9 mouse cellular contexts compared by ENCODE assay signal in the genomic region with DNA sequence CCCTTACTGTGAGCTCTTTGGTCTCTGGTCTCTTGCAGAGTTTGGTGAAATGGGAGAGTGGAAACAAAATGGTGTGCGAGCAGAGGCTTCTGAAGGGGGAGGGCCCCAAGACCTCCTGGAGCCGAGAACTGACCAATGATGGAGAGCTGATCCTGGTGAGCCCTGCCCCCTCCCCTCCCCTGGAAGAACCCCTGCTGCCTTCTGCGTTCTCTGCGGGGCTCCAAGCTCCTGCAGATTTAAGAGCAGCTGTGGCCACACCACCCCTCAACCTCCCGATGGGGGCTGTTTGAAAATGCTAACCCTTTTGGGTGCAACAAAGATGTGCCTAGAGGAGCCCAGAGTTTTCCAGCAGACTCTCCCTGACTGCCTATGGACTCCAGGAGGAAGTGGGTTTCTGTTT. TPM values are rescaled to one million over a fixed set of nuclear protein-coding genes. Genes with fewer than 3 reads are reported as not detected.
DNase-seq lines count a peak whose midpoint lies in the region; ATAC-seq lines count a peak whose summit lies in the region.
"Had no signal": no experiment of that assay in that cellular context is flagged by ENCODE, and none has a peak within 500 bp of the region (broad histone marks: within the 10 kb centered on the region; RNA-seq: fewer than 3 reads in every experiment).

No protein-coding gene starts in this region.

- peak overlapping the region; percentile 62 for H3K9ac ChIP-seq in heart, embryonic 12.5 days
- peak overlapping the region; percentile 50 for H3K9ac ChIP-seq in embryonic facial prominence, embryonic 11.5 days (replicated peaks; ENCODE audit: low read length)
- peak overlapping the region; percentile 41 for H3K9ac ChIP-seq in intestine, embryonic 15.5 days
- H3K9ac ChIP-seq in midbrain, embryonic 13.5 days (replicated peaks), result peak overlapping the region; percentile 49

- intact Hi-C loops in heart, postnatal 14 days (cut with DNase I), result no loop called here

- H3K36me3 ChIP-seq in heart, embryonic 12.5 days, result no peaks in the 10 kb centered on the region
- H3K36me3 ChIP-seq in embryonic facial prominence, embryonic 11.5 days (replicated peaks; ENCODE audit: control insufficient read depth, insufficient read depth, low read depth, low read length), result no peaks in the 10 kb centered on the region
- H3K36me3 ChIP-seq in intestine, embryonic 15.5 days, result no peaks in the 10 kb centered on the region
- no peaks in the 10 kb centered on the region for H3K36me3 ChIP-seq in midbrain, embryonic 13.5 days

- H3K4me2 ChIP-seq in heart, embryonic 12.5 days, result peak overlapping the region; percentile 76
- H3K4me2 ChIP-seq in embryonic facial prominence, embryonic 11.5 days (ENCODE audit: low read depth, low read length), result peak overlapping the region; percentile 56
- H3K4me2 ChIP-seq in intestine, embryonic 15.5 days (replicated peaks), result peak overlapping the region; percentile 59
- peak overlapping the region; percentile 48 for H3K4me2 ChIP-seq in midbrain, embryonic 13.5 days (replicated peaks)

- H3K27ac ChIP-seq in heart, embryonic 12.5 days (ENCODE audit: poor library complexity, severe bottlenecking), result 0 out of 2 replicates have a peak overlapping the region, but pooled peaks have one; percentile 28
- H3K27ac ChIP-seq in embryonic facial prominence, embryonic 11.5 days (replicated peaks; ENCODE audit: low read depth, low read length), result peak overlapping the region; percentile 56; the same call in 1 of the 2 replicates
- peak overlapping the region; percentile 48; the same call in 1 of the 2 replicates for H3K27ac ChIP-seq in intestine, embryonic 15.5 days
- peak overlapping the region; percentile 65 for H3K27ac ChIP-seq in midbrain, embryonic 13.5 days

- ATAC-seq in heart, embryonic 12.5 days (ENCODE audit: insufficient number of reproducible peaks, low FRiP score), result peak; percentile 70; the same call in 1 of the 2 replicates
- no peak; the same call in 1 of the 2 replicates for ATAC-seq in embryonic facial prominence, embryonic 11.5 days (replicated peaks; ENCODE audit: insufficient number of reproducible peaks, low FRiP score, low TSS enrichment, low read depth)
- ATAC-seq in intestine, embryonic 15.5 days, result peak; percentile 72
- peak; percentile 59 for ATAC-seq in midbrain, embryonic 13.5 days

- H3K4me1 ChIP-seq in heart, embryonic 12.5 days (replicated peaks), result peaks cover 44% of the 10 kb centered on the region
- H3K4me1 ChIP-seq in embryonic facial prominence, embryonic 11.5 days (ENCODE audit: control insufficient read depth, insufficient read depth, low read length), result peaks cover 17% of the 10 kb centered on the region
- H3K4me1 ChIP-seq in intestine, embryonic 15.5 days (replicated peaks), result peaks cover 29% of the 10 kb centered on the region
- H3K4me1 ChIP-seq in midbrain, embryonic 13.5 days (replicated peaks), result peaks cover 58% of the 10 kb centered on the region

- DNase-seq in heart, postnatal 14 days, result no peak
- DNase-seq in embryonic facial prominence, embryonic 11.5 days (ENCODE audit: low spot score), result peak; percentile 62
- DNase-seq in urinary bladder, postnatal 4 days (ENCODE audit: low spot score in 2 of 2), result no peak
- no peak for DNase-seq in frontal cortex, adult 2 months (ENCODE audit: extremely low spot score in 1 of 2, low spot score in 1 of 2)
- DNase-seq in cerebellum, postnatal 36 days, result no peak

- peaks cover 45% of the 10 kb centered on the region for H3K27me3 ChIP-seq in heart, embryonic 12.5 days (replicated peaks)
- H3K27me3 ChIP-seq in embryonic facial prominence, embryonic 11.5 days (ENCODE audit: control insufficient read depth, insufficient read depth, low read length), result no peaks in the 10 kb centered on the region
- peaks cover 35% of the 10 kb centered on the region for H3K27me3 ChIP-seq in intestine, embryonic 15.5 days (replicated peaks)
- H3K27me3 ChIP-seq in midbrain, embryonic 13.5 days, result no peaks in the 10 kb centered on the region

- H3K9me3 ChIP-seq in heart, embryonic 12.5 days (replicated peaks), result no peaks in the 10 kb centered on the region
- H3K9me3 ChIP-seq in embryonic facial prominence, embryonic 11.5 days (replicated peaks; ENCODE audit: control insufficient read depth, low read length), result no peaks in the 10 kb centered on the region
- no peaks in the 10 kb centered on the region for H3K9me3 ChIP-seq in intestine, embryonic 15.5 days
- no peaks in the 10 kb centered on the region for H3K9me3 ChIP-seq in midbrain, embryonic 13.5 days

- peak overlapping the region; percentile 45 for H3K4me3 ChIP-seq in heart, embryonic 12.5 days
- peak overlapping the region; percentile 29 for H3K4me3 ChIP-seq in embryonic facial prominence, embryonic 11.5 days (ENCODE audit: low read depth, low read length)
- peak overlapping the region; percentile 25 for H3K4me3 ChIP-seq in intestine, embryonic 15.5 days (replicated peaks)
- H3K4me3 ChIP-seq in midbrain, embryonic 13.5 days (replicated peaks), result peak overlapping the region; percentile 16; the same call in 1 of the 2 replicates

- WGBS in heart, embryonic 12.5 days, result 0% methylated on average over 5 of the region's 5 CpGs
- 6% methylated on average over 5 of the region's 5 CpGs for WGBS in embryonic facial prominence, embryonic 11.5 days
- 17% methylated on average over 5 of the region's 5 CpGs for WGBS in intestine, embryonic 15.5 days
- 4% methylated on average over 5 of the region's 5 CpGs for WGBS in midbrain, embryonic 13.5 days

RNA-seq across cellular contexts. Expression of a gene that starts 4.0 kb away (rescaled TPM):
- polyA plus RNA-seq in heart, embryonic 12.5 days (2016; fragmentation: Nextera tagmentation; extraction: Ambion mirVana), result 7.3 and 8.0 TPM in 2 replicates
- under 1 TPM; 0.31 to 0.56 TPM for total RNA-seq in heart, postnatal 14 days (2021)
- polyA plus RNA-seq in embryonic facial prominence, embryonic 11.5 days (2014; fragmentation: Nextera tagmentation; extraction: Ambion mirVana), result 626 and 642 TPM in 2 replicates
- polyA plus RNA-seq in intestine, embryonic 15.5 days (2015; fragmentation: Nextera tagmentation; extraction: Ambion mirVana), result 7.0 and 8.2 TPM in 2 replicates
- 129 and 135 TPM in 2 replicates for polyA plus RNA-seq in midbrain, embryonic 13.5 days (2015; fragmentation: Nextera tagmentation; extraction: Ambion mirVana)
- 9.2 and 11.0 TPM in 2 replicates for polyA plus RNA-seq in frontal cortex, adult 2 months (2012; rRNA removed)
- total RNA-seq: granulocyte monocyte progenitor cell, adult 5-6 weeks had no signal

RNA-seq across cellular contexts. Expression of a gene that starts 18.4 kb away (rescaled TPM):
- 33.0 and 34.6 TPM in 2 replicates for polyA plus RNA-seq in heart, embryonic 12.5 days (2016; fragmentation: Nextera tagmentation; extraction: Ambion mirVana)
- total RNA-seq in heart, postnatal 14 days (2021), result 10 to 100 TPM; 32.5 to 39.0 TPM
- 15.1 and 16.2 TPM in 2 replicates for polyA plus RNA-seq in embryonic facial prominence, embryonic 11.5 days (2014; fragmentation: Nextera tagmentation; extraction: Ambion mirVana)
- 17.0 and 20.0 TPM in 2 replicates for polyA plus RNA-seq in intestine, embryonic 15.5 days (2015; fragmentation: Nextera tagmentation; extraction: Ambion mirVana)
- polyA plus RNA-seq in midbrain, embryonic 13.5 days (2015; fragmentation: Nextera tagmentation; extraction: Ambion mirVana), result 61.9 and 77.6 TPM in 2 replicates
- polyA plus RNA-seq in frontal cortex, adult 2 months (2012; rRNA removed), result 4.3 and 4.8 TPM in 2 replicates

RNA-seq across cellular contexts. Expression of a gene that starts 21.9 kb away (rescaled TPM):
- polyA plus RNA-seq in heart, embryonic 12.5 days (2016; fragmentation: Nextera tagmentation; extraction: Ambion mirVana), result 13.6 and 14.1 TPM in 2 replicates
- 1 to 10 TPM; 6.9 to 8.5 TPM for total RNA-seq in heart, postnatal 14 days (2021)
- 13.5 and 16.0 TPM in 2 replicates for polyA plus RNA-seq in embryonic facial prominence, embryonic 11.5 days (2014; fragmentation: Nextera tagmentation; extraction: Ambion mirVana)
- 15.8 and 16.3 TPM in 2 replicates for polyA plus RNA-seq in intestine, embryonic 15.5 days (2015; fragmentation: Nextera tagmentation; extraction: Ambion mirVana)
- 19.8 and 24.9 TPM in 2 replicates for polyA plus RNA-seq in midbrain, embryonic 13.5 days (2015; fragmentation: Nextera tagmentation; extraction: Ambion mirVana)
- polyA plus RNA-seq in frontal cortex, adult 2 months (2012; rRNA removed), result 42.4 and 46.4 TPM in 2 replicates

RNA-seq across cellular contexts. Expression of a gene that starts 22.3 kb away (rescaled TPM):
- 36.4 and 38.3 TPM in 2 replicates for polyA plus RNA-seq in heart, embryonic 12.5 days (2016; fragmentation: Nextera tagmentation; extraction: Ambion mirVana)
- total RNA-seq in heart, postnatal 14 days (2021), result 10 to 100 TPM; 15.7 TPM
- polyA plus RNA-seq in embryonic facial prominence, embryonic 11.5 days (2014; fragmentation: Nextera tagmentation; extraction: Ambion mirVana), result 51.5 and 52.3 TPM in 2 replicates
- 46.7 and 49.9 TPM in 2 replicates for polyA plus RNA-seq in intestine, embryonic 15.5 days (2015; fragmentation: Nextera tagmentation; extraction: Ambion mirVana)
- 49.2 and 51.0 TPM in 2 replicates for polyA plus RNA-seq in midbrain, embryonic 13.5 days (2015; fragmentation: Nextera tagmentation; extraction: Ambion mirVana)
- polyA plus RNA-seq in frontal cortex, adult 2 months (2012; rRNA removed), result 12.9 and 13.9 TPM in 2 replicates

RNA-seq across cellular contexts. Expression of a gene that starts 33.1 kb away (rescaled TPM):
- 62.9 and 65.2 TPM in 2 replicates for polyA plus RNA-seq in heart, embryonic 12.5 days (2016; fragmentation: Nextera tagmentation; extraction: Ambion mirVana)
- total RNA-seq in heart, postnatal 14 days (2021), result 10 to 100 TPM; 65.8 to 71.0 TPM
- polyA plus RNA-seq in embryonic facial prominence, embryonic 11.5 days (2014; fragmentation: Nextera tagmentation; extraction: Ambion mirVana), result 73.6 and 79.3 TPM in 2 replicates
- polyA plus RNA-seq in intestine, embryonic 15.5 days (2015; fragmentation: Nextera tagmentation; extraction: Ambion mirVana), result 74.2 and 79.2 TPM in 2 replicates
- 69.1 and 72.1 TPM in 2 replicates for polyA plus RNA-seq in midbrain, embryonic 13.5 days (2015; fragmentation: Nextera tagmentation; extraction: Ambion mirVana)
- polyA plus RNA-seq in frontal cortex, adult 2 months (2012; rRNA removed), result 80.0 and 80.7 TPM in 2 replicates

Comparison
In these comparisons a context has a peak if more than half of its experiments do, and no peak if none do; other contexts are left out.
1. RNA of a gene that starts 4.0 kb away (polyA plus RNA-seq): 626 to 642 TPM in embryonic facial prominence, embryonic 11.5 days and 129 to 135 TPM in midbrain, embryonic 13.5 days; 9.2 to 11.0 TPM in frontal cortex, adult 2 months, 7.0 to 8.2 TPM in intestine, embryonic 15.5 days and 7.3 to 8.0 TPM in heart, embryonic 12.5 days; every median in the first group is over 10 times any median in the second.
2. Peak in every context shown above with its lines, with median percentiles within 50 percentile points of each other: H3K27ac ChIP-seq, H3K4me2 ChIP-seq, H3K4me3 ChIP-seq and H3K9ac ChIP-seq.